Mouse (Mus musculus): Measurements from ENCODE around the gene Nxnl1.
"Not testable (repeated sequence)": the region's sequence is repeated elsewhere in the genome, so short reads cannot be mapped to it uniquely, and the experiment has no call there.

DNA sequence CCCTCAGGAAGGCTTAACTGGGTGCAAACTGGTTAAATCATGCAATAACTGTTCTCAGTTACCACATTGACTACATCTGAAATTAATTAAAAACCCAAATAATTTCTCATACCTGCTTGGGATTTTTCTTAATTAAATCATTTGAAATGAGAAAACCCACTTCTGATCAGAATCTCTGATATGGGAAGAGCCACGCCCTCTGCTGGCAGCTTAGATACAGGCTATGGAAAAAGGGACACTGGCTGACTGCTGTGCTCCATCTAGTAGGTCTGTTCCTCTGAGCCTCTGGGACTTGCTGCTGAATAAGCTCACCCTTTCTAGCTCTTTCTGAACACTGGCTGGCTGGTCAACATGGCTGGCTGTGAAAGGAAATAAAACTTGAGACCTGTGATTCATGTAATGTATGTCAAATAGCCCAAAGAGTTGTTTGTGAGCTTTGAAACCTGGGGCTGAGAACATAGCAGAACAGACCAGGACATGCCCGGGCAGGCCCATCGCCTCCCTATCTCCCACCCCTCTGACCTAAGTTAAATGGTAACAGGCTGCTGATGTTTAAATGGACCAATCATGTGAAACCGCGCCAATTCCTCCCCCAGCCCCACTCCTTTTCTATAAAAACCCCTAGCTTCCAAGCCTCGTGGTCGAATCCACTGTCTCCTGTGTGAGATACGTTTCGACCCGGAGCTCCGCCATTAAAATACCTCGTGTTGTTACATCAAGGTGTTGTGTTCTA is 35.5 kb downstream of the Nxnl1 start:
- TF ChIP-seq CTCF (IDR thresholded peaks at IDR 0.05; ENCODE audit: control insufficient read depth, insufficient read depth, low read length) = peak; percentile 42; the same call in 1 of the 2 replicates
- not testable (repeated sequence) for TF ChIP-seq POLR2A (IDR thresholded peaks at IDR 0.05; ENCODE audit: borderline replicate concordance, control insufficient read depth, low read depth, low read length)

All from bone marrow, adult 2 months (tissue).